Mouse (Mus musculus) spleen, postnatal 36 days (tissue): ENCODE measurements around the gene Ssr3.

Experiments used
- DNase-seq, 2 experiments: peaks; one replicate each; pipeline ENCODE4 v3.0.0; 2022; ENCODE audit warnings: low spot score in 2 of 2, mixed read lengths in 1 of 2

Ssr3 gene

DNA sequence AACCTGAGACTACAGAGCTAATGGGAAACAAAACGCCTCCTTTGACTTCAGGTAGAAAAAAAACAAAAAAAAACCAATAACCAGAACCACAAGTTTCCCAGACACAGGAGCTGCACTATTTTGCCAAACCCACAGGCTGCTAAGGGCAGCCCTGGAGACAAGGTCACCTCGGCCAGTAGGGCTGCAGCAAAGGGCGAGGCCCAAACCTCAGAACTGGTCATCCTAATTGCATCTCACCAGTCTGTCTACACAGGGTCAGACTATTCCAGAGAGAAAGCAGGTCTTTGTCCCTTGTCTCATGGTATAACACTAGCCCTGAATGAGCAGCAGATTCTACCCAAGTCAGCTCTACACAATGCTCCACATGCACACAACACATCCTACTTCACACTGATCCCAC is 17.7 kb downstream of the Ssr3 start:
- no peak for DNase-seq

DNA sequence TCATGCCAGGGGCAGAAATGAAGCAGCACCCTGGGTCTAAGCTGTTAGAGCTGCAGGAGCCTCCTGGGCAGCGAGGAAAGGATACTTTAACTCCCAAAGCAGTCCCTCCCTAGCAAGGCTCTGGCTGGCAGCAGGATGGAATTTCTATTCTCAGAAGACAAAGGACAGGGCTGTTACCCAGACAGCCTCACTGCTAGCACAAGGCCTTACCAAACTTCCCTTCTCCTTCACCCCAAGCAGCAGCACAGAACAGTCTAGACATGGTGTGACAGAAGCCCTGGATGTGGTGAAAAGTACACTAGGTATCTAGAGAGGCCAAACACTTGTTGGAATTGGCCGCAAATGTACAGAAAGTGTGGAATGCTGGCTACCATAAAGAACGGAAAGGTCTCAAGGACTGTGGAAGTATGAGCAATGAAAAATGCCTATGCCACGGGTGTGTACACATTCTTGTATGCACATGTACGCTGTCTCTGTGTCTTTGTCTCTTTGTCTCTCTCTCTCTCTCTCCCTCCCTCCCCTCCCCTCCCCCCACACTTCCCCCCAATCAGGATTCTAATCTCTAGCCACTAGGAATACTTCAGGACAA is 18.7 kb downstream of the Ssr3 start:
- DNase-seq: no peak

DNA sequence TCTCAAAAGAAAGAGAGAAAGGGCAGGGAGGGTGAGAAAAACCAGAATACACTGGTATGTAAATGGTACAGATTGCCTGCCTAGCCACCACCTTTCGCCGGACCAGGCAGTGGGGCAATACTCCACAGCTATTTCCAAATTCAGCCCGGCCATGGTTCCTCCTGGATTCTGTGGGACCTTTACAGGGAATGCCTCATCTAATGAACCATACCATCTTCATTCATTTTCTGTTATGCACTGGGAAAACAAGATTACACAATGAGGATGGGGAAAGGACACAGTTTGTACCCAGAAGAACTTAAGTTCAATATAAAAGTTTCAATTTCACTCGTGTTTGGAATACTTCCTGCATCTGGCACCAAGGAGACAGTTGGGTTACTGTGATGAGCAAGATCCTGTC is 19.9 kb downstream of the Ssr3 start:
- no peak for DNase-seq

DNA sequence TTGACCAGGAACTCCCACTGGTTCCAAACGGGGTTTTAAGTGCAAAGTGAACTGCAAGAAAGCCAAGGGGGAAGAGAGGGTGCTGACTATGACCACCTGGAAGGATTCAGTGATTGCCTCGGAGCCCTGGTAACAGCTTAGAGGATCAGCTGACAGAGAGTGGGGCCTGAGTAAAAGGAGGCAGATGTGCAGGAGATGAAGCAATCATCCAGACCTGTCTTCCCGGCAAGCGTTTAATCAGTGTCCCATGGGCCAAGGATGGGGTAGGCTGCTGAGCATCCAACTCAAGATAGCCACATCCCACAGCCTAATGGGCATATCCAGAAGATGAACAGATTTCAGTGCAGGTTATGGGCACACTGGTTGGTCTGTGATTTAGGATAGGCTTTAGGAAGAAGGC is 24.5 kb downstream of the Ssr3 start:
- no peak for DNase-seq

DNA sequence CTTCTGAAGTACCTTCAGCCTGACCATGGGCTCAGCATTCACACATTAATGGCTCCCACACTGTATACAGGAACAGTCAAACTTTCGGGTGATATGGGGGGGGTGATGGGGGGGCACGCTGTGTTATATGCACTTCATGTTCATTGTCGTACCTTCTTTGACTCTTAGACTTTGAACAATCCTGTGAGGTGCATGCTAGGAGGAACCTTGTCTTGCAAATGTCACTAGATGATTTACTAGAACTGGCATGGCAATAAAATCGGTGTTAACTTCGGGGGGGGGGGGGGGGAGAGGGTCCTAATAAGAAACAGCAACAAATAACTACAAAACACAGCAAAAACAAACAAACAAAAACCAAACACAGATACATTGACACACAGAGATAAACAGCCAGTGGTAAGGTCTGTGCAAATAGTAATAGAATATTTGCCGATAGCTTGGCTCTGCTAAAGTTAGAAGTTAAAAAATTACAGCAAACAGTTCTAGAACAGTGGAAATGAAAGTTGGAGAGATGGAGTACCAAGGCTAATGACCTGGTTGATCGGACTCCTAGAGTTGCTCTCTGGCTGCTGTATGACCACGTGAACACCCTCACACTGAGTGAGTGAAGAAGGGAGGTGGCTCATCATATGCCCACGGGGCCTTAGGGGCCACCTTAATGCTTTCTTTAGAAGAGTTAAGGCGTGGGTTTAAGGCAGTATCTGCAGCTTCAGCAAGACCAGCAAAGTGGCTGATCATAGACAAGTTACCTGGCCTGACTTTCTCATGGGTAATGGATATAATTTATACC is 26.3 kb downstream of the Ssr3 start:
- no peak for DNase-seq

DNA sequence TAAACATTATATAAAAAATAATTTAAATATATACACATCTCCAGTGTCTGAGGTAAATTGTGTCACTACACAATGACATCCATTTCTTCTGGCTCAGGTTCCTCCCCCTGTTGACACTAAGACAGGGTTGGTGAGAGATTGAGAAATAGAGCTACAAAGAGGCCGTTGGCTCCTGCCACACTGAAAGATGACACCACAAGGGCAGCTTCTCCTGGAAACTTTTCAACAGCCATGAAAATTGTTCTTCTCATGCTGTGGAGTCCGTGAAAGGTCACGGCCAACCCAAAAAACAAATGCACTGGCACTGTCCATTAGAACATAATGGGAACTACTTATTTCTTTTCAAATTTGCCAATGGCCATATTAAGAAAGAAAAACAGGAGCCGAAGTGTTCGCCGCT is 27.2 kb downstream of the Ssr3 start:
- DNase-seq: no peak

DNA sequence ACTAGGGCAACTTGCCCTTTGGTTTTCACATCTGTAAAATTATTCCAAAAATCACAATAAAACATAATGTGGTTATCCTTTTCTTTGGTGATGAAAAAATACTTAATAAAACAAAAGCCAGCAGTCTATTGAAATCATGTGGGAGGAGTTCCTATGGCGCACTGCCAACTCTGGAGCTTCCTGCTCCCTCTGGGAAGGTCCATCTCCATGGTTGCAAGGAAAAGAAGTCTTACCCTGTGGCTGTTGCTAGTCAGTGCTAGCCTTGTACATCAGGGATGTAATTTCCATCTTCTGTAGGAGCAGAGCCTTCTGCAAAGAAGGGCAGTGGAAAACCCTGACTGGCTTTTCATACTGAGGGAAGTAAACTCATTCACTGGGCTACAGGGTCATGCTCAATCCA is 29.0 kb downstream of the Ssr3 start:
- DNase-seq: no peak

DNA sequence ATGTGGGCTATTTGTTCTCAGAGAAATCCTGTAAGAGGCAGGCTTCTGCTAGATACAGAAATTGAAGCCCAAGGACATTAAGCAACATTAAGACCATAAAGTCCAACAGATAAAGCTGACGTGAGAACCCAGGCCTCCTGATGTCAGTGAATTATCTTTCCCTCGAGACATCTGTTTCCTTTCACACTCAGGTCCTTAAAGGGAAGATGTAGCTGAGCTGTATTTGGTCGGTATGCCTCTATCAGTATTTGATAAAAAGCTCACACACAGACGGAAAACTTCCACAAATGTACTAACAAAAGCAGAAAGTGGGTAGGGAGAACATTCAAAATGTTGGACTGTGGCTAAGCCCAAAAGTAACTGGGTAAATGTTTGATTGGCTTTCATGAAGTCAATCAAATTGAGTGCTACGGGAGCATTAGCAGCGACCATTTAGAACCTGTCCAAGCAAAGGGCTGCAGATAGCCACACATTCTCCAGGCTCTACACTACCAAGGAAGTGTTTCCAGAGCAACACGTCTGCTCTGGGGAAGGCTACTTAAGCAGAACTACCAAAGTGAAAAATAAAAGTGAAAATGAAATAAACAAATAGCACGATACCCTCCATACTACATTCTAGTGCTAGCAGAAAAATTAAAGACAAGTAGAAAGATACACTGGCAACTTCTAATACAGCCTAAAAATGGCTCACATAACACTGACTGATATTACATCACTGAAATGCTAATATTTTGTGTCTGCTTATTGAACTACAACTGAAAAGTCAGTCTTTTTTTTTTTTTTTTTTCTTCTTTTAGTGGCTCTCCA is 32.1 kb downstream of the Ssr3 start:
- no peak for DNase-seq

DNA sequence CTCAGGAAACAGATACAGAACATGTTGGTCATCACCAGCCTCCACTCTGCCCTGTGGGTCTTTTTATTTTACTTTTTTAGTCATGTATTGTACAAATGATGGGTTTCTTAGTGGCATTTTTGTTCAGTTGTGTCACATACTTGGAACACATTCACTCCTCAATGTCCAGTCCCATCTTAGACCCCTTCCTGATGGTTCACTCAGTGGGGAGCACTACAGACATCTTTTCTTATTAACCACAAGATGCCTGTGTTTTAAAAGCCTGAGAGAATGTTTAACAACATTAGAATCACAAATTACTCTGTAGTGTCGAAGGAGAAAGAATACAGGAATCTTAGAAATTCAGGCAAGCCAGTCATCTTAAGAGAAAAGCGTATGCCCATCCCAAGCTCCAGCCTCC is 33.6 kb downstream of the Ssr3 start:
- no peak for DNase-seq

DNA sequence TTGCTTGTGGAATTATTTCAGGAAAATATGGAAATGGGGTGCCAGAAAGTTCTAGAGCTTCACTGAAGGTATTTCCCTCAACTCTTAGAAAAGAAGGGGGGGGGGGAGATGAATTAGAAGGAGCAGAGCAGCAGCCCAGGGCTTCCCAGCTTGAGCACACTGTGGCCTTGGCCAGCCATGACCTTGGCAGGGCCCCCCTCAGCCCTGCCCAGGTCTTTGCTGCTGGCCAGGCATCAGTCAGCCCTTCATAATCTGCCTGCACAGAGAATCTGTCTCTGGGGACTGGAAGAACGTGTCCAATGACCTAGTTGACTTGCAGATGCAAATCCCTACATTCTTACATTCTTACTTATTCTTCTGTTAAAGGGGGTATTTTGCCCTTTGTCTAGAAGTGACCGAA is 34.1 kb downstream of the Ssr3 start:
- no peak for DNase-seq

DNA sequence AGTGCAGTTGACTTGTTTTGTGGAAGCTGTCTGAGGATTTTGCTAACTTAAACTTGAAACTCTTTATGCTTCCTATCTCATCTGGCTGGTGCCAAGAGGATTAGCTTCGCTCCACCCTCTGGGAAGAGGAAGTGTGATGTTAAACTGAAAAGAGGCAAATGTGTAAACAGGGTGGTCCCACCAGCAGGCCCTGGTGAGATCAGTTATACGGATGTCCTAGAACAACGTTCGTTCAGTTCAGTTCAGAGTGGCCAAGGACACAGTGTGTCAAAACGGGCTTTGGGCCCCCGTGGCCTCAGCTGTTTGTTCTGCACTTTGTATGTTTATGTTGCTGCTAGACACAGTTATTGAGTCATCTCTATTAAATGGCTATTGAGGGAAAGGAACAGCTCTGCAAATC is 36.9 kb downstream of the Ssr3 start:
- DNase-seq: no peak

DNA sequence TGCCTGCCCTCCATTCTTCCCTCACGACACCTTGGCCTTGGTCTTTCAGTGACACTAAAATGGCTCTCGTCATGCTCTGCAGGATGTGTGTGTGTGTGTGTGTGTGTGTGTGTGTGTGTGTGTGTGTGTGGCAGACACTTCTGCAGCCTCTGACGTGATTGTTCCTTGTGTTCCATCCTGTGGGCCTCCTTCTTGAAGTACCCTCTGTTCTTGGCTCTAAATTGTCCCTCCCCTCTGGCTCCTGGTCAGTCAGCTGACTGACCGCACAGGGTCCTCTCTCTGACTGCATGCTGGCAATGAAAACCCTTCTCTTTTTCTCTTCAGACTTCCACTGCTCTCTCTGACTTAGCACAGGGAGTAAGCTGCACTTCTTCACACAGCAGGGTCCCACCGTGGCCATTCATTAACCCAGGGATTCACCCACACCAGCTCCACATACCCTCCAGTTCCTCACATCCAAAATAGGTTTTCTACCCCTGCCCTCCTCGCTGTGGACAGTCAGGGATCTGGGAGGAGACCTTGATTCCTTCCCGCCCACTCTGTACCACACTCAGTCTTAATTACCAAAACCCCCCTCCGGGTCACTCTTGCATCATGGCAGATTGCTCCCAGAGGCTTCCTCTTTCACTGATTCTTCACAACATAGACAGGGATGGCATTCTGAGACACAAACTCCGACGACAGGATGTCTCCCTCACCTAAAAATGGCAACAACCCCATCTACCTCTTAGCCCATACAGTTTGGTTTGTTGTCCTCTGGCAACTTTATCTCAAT is 39.0 kb downstream of the Ssr3 start:
- DNase-seq: no peak

DNA sequence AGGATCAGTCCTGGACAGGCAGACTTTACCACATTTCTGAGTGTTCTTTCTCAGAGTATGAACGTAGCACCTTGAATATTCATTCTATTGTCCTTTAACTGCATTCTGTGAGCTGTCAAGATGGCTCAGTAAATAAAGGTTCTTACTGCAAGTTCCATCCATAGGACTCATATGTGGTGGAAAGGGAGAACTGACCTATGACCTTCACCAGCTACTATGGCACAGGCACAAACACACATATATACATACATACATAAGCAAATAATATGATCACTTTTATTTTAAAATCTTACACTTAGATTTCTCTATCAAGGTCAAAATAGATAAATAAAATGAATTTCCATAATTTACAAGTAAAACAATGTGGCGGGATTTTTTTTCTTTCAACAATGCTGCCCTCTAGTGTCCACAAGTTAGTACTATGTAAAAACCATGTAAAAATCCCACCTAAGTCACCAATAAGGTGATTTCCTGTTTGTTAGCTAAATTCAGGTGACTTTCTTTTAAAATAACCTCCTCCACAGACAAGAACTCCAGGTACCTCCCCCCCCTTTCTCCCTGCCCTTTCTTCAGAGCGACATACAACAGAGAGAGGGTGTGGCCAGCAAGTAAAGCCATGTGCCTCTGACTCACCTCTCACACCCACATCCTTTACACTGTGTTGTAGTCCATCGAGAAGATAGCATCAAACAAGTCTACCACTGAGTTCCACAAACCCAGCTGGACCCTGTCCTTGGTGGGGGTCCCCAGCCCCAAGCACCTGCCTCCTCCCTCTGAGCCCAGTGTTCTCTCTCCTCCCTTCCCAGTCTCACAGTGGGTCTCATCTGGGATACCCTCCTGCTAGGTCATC is 39.9 kb downstream of the Ssr3 start:
- no peak for DNase-seq

DNA sequence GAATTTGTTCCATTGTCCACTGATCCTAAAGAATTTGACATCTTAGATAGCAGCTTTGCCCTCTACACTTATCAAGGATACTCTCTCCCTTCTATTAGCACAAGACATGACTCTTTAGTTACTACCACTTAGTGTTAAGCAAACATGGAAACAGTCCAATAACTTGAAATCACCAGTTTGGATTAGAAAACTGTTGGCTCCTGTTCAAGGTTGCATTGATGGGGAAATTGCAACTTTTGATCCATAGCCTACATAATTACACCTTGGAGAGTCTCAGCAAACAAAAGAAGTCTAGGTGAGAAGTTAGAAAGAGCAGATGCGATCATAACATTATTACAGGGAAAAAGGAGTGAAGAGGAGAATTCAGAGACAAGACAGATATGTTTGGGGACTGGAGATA is 46.2 kb downstream of the Ssr3 start:
- no peak for DNase-seq

DNA sequence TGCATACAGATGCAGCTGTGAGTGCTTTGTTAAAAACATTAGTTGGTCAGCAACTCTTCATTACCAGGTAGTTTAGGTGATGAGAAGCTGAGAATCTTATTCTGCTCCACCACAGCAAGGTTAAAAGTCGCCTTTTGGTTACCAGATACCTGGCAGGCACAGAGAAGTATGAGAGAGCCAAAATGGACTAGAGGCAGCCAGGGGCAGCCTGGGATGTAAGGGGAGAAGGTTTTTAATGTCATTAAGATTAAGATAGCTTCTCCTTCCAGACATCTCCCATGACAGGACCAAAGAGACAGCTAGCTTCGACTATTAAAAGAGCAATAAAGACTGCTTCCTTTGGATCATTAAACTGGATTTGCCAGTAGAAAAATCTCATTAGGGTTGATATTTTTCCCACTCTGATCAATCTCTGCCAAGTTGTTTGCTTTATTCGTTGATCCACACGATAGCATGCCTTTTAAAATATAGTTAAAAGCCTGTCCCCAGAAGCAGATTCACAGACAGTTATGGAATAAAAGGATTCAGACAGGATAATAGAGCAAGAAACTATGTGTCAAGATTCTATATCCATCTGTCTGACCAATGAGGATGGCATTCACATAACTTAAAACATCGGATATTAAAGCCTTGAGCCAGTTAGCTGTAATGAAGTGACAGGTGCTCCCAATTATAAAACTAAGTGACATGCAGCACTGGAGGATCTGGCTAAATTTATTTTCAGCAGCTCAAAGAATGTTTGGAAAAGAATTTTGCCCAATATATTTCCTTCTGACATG is 52.1 kb downstream of the Ssr3 start:
- DNase-seq: no peak

DNA sequence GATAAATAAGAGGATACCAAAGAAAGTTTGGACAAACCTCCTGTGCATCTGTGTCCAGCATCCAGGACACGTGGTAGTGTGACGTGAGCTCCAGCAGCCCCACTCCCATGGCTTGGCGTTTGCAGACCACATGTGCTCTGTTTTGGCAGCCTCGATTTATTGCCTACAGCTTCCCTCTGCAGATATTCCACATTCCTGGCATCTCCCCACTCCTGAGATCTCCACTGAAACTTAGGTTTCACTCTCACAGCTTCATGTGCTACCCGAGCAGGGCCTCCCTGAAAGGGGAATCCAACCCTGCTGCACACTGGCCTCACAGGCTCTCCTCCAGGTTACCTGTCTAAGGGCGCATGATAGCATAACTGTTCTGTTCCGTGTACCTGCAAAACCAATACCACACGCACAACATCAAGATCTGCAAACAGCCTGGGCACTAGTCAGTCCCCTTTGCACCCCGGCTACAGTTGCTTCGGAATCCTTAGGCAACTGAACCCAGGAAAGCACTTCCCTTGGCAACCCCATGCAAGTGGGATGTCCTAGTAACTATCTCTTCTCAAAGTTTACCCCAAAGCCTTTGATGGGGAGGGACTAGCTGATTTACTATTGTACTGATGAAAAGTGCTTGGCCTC is 54.5 kb downstream of the Ssr3 start:
- no peak for DNase-seq
